ENCODE assay signal across 12 mouse cellular contexts in genomic region chr15:86388597-86388996, GRCm38 (mm10).
A peak's percentile ranks its signal among the peaks of the same experiment; 100 is the strongest.
DNase-seq lines count a peak whose midpoint lies in the region; ATAC-seq and TF ChIP-seq lines count a peak whose summit lies in the region.
"Had no signal": no experiment of that assay in that cellular context is flagged by ENCODE, and none has a peak within 500 bp of the region (broad histone marks: within the 10 kb centered on the region; RNA-seq: fewer than 3 reads in every experiment).

No protein-coding gene starts in this region.

- 68% methylated on average over 3 of the region's 3 CpGs for WGBS in hindbrain, embryonic 10.5 days
- 57% methylated on average over 3 of the region's 3 CpGs for WGBS in hindbrain, embryonic 12.5 days
- WGBS in kidney, embryonic 15.5 days, result 72% methylated on average over 3 of the region's 3 CpGs
- WGBS in thymus, adult 2 months, result 60% methylated on average over 3 of the region's 3 CpGs

- no peak for TF ChIP-seq POLR2A in thymus, adult 2 months (IDR thresholded peaks at IDR 0.05; ENCODE audit: control insufficient read depth, extremely low read depth, insufficient read depth, low read length, poor library complexity)

- DNase-seq in hindbrain, embryonic 10.5 days (ENCODE audit: low spot score), result no peak
- peak; percentile 27 for DNase-seq in brain, adult 2 months (ENCODE audit: low read depth, low spot score)
- peak; percentile 26 for DNase-seq in thymus, adult 2 months
- DNase-seq in left cerebral cortex, postnatal 36 days (ENCODE audit: low spot score in 2 of 2), result no peak
- DNase-seq in heart, postnatal 36 days, result no peak
- DNase-seq: cerebellum, adult 11-12 months; lung, adult 2 months had no signal

- ATAC-seq in hindbrain, embryonic 12.5 days (ENCODE audit: low FRiP score), result no peak
- no peak for ATAC-seq in kidney, embryonic 15.5 days (replicated peaks; ENCODE audit: low FRiP score)

- H3K9me3 ChIP-seq in hindbrain, embryonic 10.5 days, result no peaks in the 10 kb centered on the region
- H3K9me3 ChIP-seq in hindbrain, embryonic 12.5 days (replicated peaks), result no peaks in the 10 kb centered on the region
- no peaks in the 10 kb centered on the region for H3K9me3 ChIP-seq in kidney, embryonic 15.5 days (replicated peaks)
- H3K9me3 ChIP-seq: embryonic facial prominence, embryonic 15.5 days; heart, embryonic 15.5 days; limb, embryonic 15.5 days had no signal

- peaks cover 22% of the 10 kb centered on the region for H3K4me1 ChIP-seq in hindbrain, embryonic 10.5 days (replicated peaks)
- H3K4me1 ChIP-seq in hindbrain, embryonic 12.5 days, result peaks cover 16% of the 10 kb centered on the region; the same call in 1 of the 2 replicates
- H3K4me1 ChIP-seq in kidney, embryonic 15.5 days, result no peaks in the 10 kb centered on the region
- peaks cover 28% of the 10 kb centered on the region for H3K4me1 ChIP-seq in thymus, adult 2 months (replicated peaks; ENCODE audit: control insufficient read depth, insufficient read depth, low read length)
- H3K4me1 ChIP-seq: heart, embryonic 15.5 days; limb, embryonic 15.5 days had no signal

- no peak overlapping the region for H3K4me2 ChIP-seq in hindbrain, embryonic 12.5 days (replicated peaks)
- no peak overlapping the region for H3K4me2 ChIP-seq in kidney, embryonic 15.5 days
- H3K4me2 ChIP-seq: embryonic facial prominence, embryonic 15.5 days; heart, embryonic 15.5 days; limb, embryonic 15.5 days had no signal

- 0 out of 2 replicates have a peak overlapping the region, but pooled peaks have one; percentile 8 for H3K27ac ChIP-seq in hindbrain, embryonic 10.5 days
- no peak overlapping the region for H3K27ac ChIP-seq in hindbrain, embryonic 12.5 days
- 0 out of 2 replicates have a peak overlapping the region, but pooled peaks have one; percentile 30 for H3K27ac ChIP-seq in kidney, embryonic 15.5 days
- no peak overlapping the region for H3K27ac ChIP-seq in thymus, adult 2 months (ENCODE audit: control insufficient read depth, insufficient read depth, low read length)
- H3K27ac ChIP-seq: embryonic facial prominence, embryonic 15.5 days; heart, embryonic 15.5 days; limb, embryonic 15.5 days had no signal

- H3K9ac ChIP-seq in hindbrain, embryonic 12.5 days, result no peak overlapping the region
- H3K9ac ChIP-seq in kidney, embryonic 15.5 days, result no peak overlapping the region
- H3K9ac ChIP-seq: embryonic facial prominence, embryonic 15.5 days; heart, embryonic 15.5 days; limb, embryonic 15.5 days had no signal

- TF ChIP-seq CTCF in thymus, adult 2 months (IDR thresholded peaks at IDR 0.05; ENCODE audit: borderline replicate concordance, control insufficient read depth, extremely low read depth, insufficient read depth, low read length, poor library complexity), result no peak

- H3K36me3 ChIP-seq in hindbrain, embryonic 10.5 days, result 0 out of 2 replicates have a peak, but pooled peaks cover 6% of the 10 kb centered on the region
- H3K36me3 ChIP-seq in hindbrain, embryonic 12.5 days, result no peaks in the 10 kb centered on the region
- no peaks in the 10 kb centered on the region for H3K36me3 ChIP-seq in kidney, embryonic 15.5 days
- peaks cover 3% of the 10 kb centered on the region; the same call in 1 of the 2 replicates for H3K36me3 ChIP-seq in thymus, adult 2 months (ENCODE audit: control insufficient read depth, insufficient read depth, low read length)
- H3K36me3 ChIP-seq: embryonic facial prominence, embryonic 15.5 days; heart, embryonic 15.5 days; limb, embryonic 15.5 days had no signal

- intact Hi-C loops in left cerebral cortex, postnatal 36 days (cut with DNase I), result no loop called here
- intact Hi-C loops in heart, postnatal 36 days (cut with DNase I), result no loop called here

- no peak overlapping the region for H3K4me3 ChIP-seq in hindbrain, embryonic 10.5 days
- no peak overlapping the region for H3K4me3 ChIP-seq in hindbrain, embryonic 12.5 days
- no peak overlapping the region for H3K4me3 ChIP-seq in kidney, embryonic 15.5 days (replicated peaks)
- no peak overlapping the region for H3K4me3 ChIP-seq in thymus, adult 2 months (ENCODE audit: control insufficient read depth, insufficient read depth, low read length)
- H3K4me3 ChIP-seq: embryonic facial prominence, embryonic 15.5 days; heart, embryonic 15.5 days; limb, embryonic 15.5 days had no signal

- H3K27me3 ChIP-seq in hindbrain, embryonic 10.5 days (ENCODE audit: insufficient read depth, poor library complexity, severe bottlenecking), result no peaks in the 10 kb centered on the region
- H3K27me3 ChIP-seq in hindbrain, embryonic 12.5 days, result no peaks in the 10 kb centered on the region
- no peaks in the 10 kb centered on the region for H3K27me3 ChIP-seq in kidney, embryonic 15.5 days
- H3K27me3 ChIP-seq in thymus, adult 2 months (ENCODE audit: control insufficient read depth, insufficient read depth, low read length), result no peaks in the 10 kb centered on the region
- H3K27me3 ChIP-seq: embryonic facial prominence, embryonic 15.5 days; heart, embryonic 15.5 days; limb, embryonic 15.5 days had no signal

Comparison
In these comparisons a context has a peak if more than half of its experiments do, and no peak if none do; other contexts are left out.
1. H3K27ac ChIP-seq: peak in hindbrain, embryonic 10.5 days (single experiment) and kidney, embryonic 15.5 days (single experiment); none in hindbrain, embryonic 12.5 days (single experiment) and thymus, adult 2 months (single experiment).
2. DNase-seq: peak in brain, adult 2 months (single experiment) and thymus, adult 2 months (single experiment); none in hindbrain, embryonic 10.5 days (single experiment), left cerebral cortex, postnatal 36 days (0 of 2) and heart, postnatal 36 days (0 of 2).